Mouse (Mus musculus) monocyte, adult 5-6 weeks (primary cell): ENCODE results near the gene Cep41. TPM values are rescaled to one million over a fixed set of nuclear protein-coding genes. Genes with fewer than 3 reads are reported as not detected.

Experiments used
- ATAC-seq: fragments of 153-309, 156-312 bp; replicated peaks from 2 replicates; pipeline ENCODE4 v1.8.0; 2017; ENCODE audit warnings: mild to moderate bottlenecking; ENCODE audit not compliant: low TSS enrichment, insufficient number of reproducible peaks, severe bottlenecking, poor library complexity, low FRiP score
- total RNA-seq: library from RNA; stranded (forward); fragments of 200-1000, 200-491, 200-594 nt; gene quantifications from 3 replicates; pipeline ENCODE4 v1.2.3, GENCODE M21; 2017

Cep41 gene
- total RNA-seq, 1 experiment from 2014 or later: 1.0 TPM

DNA sequence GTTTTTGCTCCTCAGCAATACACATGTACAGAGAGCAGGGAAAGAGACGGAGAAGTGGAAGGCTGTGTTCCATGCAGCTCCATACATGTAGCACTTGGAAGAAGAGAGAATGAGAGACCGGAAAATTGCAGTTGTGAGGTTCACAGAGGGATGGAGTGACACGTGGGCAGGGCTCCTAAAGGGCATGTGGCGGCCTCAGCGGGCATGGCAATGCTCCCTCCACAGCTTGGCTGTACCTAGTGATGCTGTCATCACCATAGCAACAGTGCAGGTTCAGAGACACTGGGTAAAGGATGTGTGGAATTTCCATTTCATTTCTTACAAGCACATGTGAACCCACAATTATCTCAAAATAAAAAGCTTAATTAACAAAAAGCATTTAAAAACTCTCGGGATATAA is 15.1 kb downstream of the Cep41 start:
- ATAC-seq: no peak

DNA sequence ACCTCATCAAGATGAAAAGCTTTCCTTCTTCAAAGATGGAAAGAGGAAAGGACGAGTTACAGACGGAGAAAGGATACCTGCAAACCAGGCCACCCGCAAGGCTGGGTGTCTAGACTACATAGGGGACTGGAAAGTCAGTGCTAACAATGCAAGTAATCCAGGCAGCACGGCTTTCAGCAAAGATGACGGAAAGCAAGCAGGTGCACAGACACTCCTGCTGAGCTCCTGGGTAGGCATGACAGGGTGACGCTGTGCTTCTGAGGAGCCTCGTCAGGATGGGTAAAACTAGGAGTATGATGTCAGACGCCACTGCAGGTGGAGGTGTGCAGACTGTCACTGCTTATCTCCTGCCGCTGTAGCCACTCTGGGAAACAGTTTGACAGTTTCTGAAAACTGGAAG is 16.0 kb downstream of the Cep41 start:
- ATAC-seq: no peak

DNA sequence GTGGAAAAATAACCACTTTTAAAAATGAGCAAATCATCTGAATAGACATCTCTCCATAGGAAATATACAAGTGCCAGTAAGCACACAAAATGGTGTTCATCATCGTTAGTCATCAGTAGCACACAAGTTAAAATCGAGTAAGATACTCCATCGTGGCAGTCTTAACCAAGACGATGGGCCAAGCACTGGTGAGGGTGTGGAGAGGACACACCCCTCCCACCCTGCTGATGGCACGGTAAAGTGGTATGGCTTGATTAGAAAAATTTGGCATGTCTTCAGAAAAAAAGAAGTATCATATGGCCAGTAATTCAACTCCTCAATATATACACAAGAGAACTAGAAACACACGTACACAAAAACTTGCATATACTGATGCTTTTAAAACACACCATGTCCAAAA is 17.0 kb downstream of the Cep41 start:
- ATAC-seq: no peak

- ATAC-seq: no peak
Measured at GRCm38 (mm10) chr6:30675281-30675771, 18.2 kb downstream of the Cep41 start.

GRCm38 (mm10) chr6:30674714-30675280 is 18.8 kb downstream of the Cep41 start:
- no peak for ATAC-seq

- no peak for ATAC-seq
Measured at GRCm38 (mm10) chr6:30673764-30674561, 19.6 kb downstream of the Cep41 start.

DNA sequence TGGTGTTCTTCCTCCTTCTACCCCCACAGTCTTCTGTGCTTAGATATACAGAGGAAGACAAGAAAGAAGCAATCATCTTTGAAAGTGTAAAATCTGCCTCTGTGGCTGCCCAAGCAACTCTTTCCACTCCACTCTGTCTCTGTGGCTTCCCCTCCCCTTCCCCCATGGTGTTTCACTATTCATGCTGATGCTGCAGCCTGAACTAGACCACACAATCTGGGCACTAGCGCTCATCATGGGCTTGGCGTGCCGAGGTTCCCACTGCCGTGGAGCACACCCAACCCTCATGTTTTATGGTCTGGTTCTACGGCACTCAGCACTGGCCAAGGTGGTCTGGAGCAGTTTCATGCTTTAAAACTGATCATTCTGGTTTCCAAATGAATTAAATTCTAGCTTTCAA is 21.9 kb downstream of the Cep41 start:
- ATAC-seq: no peak

GRCm38 (mm10) chr6:30667585-30667984 is 26.0 kb downstream of the Cep41 start:
- no peak for ATAC-seq

- no peak for ATAC-seq
Measured at GRCm38 (mm10) chr6:30666043-30666442, 27.5 kb downstream of the Cep41 start.

GRCm38 (mm10) chr6:30665296-30665695 is 28.3 kb downstream of the Cep41 start:
- no peak for ATAC-seq

DNA sequence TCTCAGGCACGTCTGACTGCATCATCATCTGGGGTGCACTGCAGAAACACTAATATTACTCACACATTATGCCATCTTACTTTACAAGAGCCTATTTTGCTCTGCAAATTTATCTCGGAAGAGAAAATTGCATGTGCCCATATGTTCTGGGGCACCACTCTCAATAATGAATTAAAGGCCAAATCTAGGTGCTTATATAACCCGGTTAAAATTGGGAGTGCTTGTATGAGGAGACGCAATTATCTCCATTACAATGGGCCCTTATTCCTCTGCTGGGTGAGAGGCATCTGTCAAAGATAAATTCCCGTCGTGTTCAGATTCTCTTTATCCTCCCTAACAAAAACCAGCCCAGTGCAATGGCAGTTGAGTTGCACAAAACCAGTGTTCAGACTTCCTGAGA is 28.8 kb downstream of the Cep41 start:
- no peak for ATAC-seq

DNA sequence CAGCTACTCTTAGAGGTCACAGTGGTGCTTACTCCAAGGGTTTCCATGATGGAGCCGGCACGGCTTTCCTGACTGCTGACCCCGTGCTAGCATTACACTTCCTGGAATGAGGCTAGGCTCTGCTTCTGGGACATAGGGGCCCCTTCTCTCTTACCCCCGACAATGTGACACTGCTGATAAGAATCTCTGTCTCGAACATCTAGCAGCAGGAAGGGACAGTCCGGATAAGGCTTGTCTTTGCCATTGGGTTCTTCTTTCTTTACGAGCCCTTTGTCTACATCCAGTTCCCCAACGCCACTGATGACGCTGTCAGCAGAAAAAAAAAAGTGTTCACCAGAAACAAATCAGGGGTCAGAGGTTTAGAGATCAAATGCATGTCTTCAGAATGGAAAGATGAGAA is 34.9 kb downstream of the Cep41 start:
- ATAC-seq: no peak

- ATAC-seq: no peak
Measured at GRCm38 (mm10) chr6:30657279-30657678, 36.3 kb downstream of the Cep41 start.

- ATAC-seq: no peak
Measured at GRCm38 (mm10) chr6:30654932-30655331, 38.6 kb downstream of the Cep41 start.

DNA sequence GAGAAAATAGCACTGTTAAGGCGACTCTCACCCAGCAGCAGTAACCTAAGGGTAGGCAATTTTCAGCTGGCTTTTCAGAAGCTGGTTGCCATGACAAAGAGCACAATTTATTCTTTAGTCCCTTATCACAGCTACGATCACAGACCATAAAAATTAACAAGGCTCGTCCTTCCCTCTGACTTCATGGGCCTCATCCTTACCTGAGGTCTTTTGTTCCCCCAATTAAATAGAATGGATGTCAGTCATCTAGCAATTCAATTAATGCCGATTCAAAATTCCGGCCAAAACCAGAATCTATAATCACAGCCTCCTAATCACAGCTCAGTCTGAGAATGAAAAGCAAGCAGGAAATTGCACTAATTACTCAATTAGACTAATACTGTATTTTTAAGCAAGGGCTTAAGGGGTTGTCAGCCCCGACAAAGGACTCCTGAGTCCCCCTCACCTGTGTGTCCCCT is 39.1 kb downstream of the Cep41 start:
- no peak for ATAC-seq

DNA sequence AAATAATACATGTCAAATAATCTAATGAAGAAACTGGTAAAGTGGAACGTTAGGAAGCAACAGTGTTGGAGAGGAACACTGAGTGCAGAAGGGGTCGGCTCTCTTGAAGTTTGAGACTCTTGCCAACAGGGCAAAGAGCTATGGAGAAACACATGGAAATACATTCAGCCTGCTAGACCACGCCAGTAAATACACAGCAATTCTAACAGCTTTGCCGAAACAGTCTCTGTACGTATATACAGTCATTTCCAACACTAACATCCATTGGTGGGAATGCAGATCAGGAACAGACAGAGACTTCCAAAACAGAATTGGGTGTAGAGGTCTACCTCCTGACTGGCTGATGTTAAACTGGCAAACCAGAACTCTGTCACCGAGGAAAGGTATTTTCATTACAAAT is 40.0 kb downstream of the Cep41 start:
- no peak for ATAC-seq

DNA sequence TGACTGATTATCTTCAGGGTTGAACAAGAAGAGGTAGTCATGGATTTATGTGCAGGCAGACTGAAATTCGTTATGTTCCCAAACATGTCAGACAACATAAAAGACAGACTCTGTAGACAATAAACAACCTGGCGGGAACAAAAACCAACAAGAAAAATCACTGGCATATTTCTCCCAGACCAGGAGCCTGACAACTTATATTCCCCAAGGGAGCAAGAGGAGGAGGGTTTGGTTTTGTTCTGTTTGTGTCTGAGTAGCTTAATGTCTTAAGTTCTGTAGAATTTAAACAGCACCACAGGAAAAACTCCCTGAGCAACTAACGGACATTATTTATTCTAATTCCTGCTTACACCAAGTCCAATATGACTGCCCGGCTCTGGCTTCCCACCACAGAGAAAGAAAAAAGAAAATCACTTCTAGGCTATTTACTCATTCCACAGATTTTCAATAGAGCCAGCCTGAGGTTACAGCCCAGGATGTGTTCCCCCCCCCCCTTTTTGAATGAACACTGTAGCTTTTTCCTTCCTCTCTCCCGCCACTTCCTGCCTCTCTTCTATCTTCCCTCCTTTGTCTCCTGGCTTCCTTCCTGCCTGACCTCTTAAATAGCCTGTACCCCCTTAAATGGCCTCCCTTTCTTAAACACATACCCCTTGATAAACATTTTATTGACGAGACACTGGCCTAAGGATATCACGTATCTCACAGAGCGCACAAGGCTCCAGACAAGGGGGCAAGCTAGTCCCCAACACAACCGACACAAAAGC is 40.9 kb downstream of the Cep41 start:
- ATAC-seq: no peak

DNA sequence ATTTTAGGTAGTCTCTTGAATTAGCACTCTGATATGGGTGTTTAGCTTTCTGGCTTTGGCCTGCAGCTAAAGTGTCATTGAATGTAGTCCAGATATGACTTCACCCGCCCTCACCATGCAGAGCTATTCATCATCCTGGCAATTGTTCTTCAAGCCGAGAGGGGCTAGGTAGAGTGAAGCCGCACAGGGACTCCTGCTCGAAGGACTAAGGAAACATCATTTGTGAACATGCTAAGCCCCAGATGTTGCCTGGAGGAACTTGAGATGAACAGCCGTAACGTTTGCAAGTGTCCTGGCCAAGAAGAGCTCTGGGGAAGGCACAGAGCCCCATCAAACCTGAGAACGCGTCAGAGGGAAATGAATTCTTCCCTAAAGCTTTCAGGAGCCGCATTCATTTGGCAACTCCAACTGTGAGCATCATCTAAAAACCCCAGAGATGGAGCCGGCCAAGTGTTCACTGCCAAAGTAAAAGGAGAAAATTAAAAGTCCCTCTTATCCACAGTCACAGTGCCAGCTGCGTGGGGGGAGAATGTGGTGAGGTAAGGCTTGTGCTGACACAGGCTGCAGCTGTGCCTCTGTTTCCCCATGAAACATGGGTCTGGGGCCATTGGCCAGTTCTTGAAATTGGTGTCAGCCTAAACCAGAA is 43.8 kb downstream of the Cep41 start:
- ATAC-seq: no peak

GRCm38 (mm10) chr6:30645379-30645778 is 48.2 kb downstream of the Cep41 start:
- no peak for ATAC-seq
